Mouse (Mus musculus) limb, embryonic 15.5 days (tissue): Measurements from ENCODE around the gene Mast4. TPM values are rescaled to one million over a fixed set of nuclear protein-coding genes. Genes with fewer than 3 reads are reported as not detected.

Experiments used
- ATAC-seq: fragments of 200-750 bp; cut with Nextera tagmentation; 2 replicates; pipeline ENCODE4 v1.8.0; 2017; ENCODE audit warnings: low read depth, moderate TSS enrichment; ENCODE audit not compliant: insufficient number of reproducible peaks, low FRiP score, low TSS enrichment
- H3K27ac ChIP-seq: fragments of 300-500 bp; sonication (generic); 2 replicates; pipeline ENCODE4 v1.5.1; 2015; ENCODE audit warnings: moderate library complexity, mild to moderate bottlenecking, inconsistent platforms
- H3K27me3 ChIP-seq: fragments of 300-500 bp; sonication (generic); 2 replicates; pipeline ENCODE4 v1.6.1; 2015; ENCODE audit warnings: inconsistent platforms
- H3K36me3 ChIP-seq: fragments of 300-500 bp; sonication (generic); 2 replicates; pipeline ENCODE4 v1.6.1; 2015; ENCODE audit warnings: inconsistent platforms
- H3K4me1 ChIP-seq: fragments of 300-500 bp; sonication (generic); 2 replicates; pipeline ENCODE4 v1.6.1; 2015; ENCODE audit warnings: inconsistent platforms
- H3K4me2 ChIP-seq: fragments of 300-500 bp; sonication (generic); 2 replicates; pipeline ENCODE4 v1.6.1; 2015; ENCODE audit warnings: mild to moderate bottlenecking, inconsistent platforms
- H3K4me3 ChIP-seq: fragments of 300-500 bp; sonication (generic); 2 replicates; pipeline ENCODE4 v1.5.1; 2015; ENCODE audit warnings: mild to moderate bottlenecking, inconsistent platforms
- H3K9ac ChIP-seq: fragments of 300-500 bp; sonication (generic); 2 replicates; pipeline ENCODE4 v1.6.1; 2015; ENCODE audit warnings: inconsistent platforms
- H3K9me3 ChIP-seq: fragments of 300-500 bp; sonication (generic); 2 replicates; pipeline ENCODE4 v1.6.1; 2016; ENCODE audit warnings: inconsistent platforms
- WGBS: fragments of 180-500 bp; shearing (Covaris S2); methylation state at CpG from one replicate; pipeline ENCODE4 v1.1.7; 2015; 5-methylcytosine and 5-hydroxymethylcytosine counted together
- polyA plus RNA-seq: library from polyadenylated mRNA; unstranded; fragments of >200 nt; fragmentation: Nextera tagmentation; extraction: Ambion mirVana; gene quantifications from 2 replicates; pipeline ENCODE4 v1.2.1, GENCODE M21; 2015

Mast4 gene
- polyA plus RNA-seq, 1 experiment from 2014 or later, result 26.3 TPM

GRCm38 (mm10) chr13:102728035-102728434 is 606.3 kb downstream of the Mast4 start:
- Histone ChIP-seq H3K9me3 (no peaks in the 10 kb centered on the region), H3K27ac (no peak overlapping the region), H3K9ac (no peak overlapping the region), H3K4me3 (no peak overlapping the region), H3K27me3 (no peaks in the 10 kb centered on the region), H3K36me3 (no peaks in the 10 kb centered on the region), H3K4me1 (no peaks in the 10 kb centered on the region), H3K4me2 (no peak overlapping the region)
- WGBS, result 74% methylated on average over 3 of the region's 3 CpGs
- no peak for ATAC-seq

GRCm38 (mm10) chr13:102726876-102727275 is 607.4 kb downstream of the Mast4 start:
- no peaks in the 10 kb centered on the region for H3K4me1 ChIP-seq
- H3K9ac ChIP-seq, result no peak overlapping the region
- WGBS, result 88% methylated on average over 1 of the region's 1 CpGs
- no peaks in the 10 kb centered on the region for H3K36me3 ChIP-seq
- H3K27me3 ChIP-seq, result no peaks in the 10 kb centered on the region
- no peak overlapping the region for H3K4me2 ChIP-seq
- no peak for ATAC-seq
- H3K27ac ChIP-seq, result no peak overlapping the region
- no peak overlapping the region for H3K4me3 ChIP-seq
- no peaks in the 10 kb centered on the region for H3K9me3 ChIP-seq

DNA sequence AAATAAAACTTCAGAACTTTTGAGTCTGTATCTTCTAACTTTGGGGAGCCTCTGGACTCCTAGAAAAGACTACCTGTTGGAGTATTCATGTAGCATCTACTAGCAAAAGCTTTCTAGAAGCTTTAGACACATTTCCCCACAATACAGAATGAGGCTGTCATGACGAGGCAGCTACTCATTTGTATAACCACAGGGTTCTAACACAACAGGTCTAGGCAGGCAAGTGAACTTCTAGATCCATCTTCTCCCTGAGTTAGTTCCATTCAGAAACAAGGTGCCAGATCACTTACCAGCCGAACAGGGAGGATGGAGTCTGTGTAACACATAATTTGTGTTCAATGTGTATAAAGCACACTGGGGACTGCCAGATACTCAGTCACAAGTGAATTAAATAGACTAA is 608.4 kb downstream of the Mast4 start:
- H3K27ac ChIP-seq, result no peak overlapping the region
- H3K36me3 ChIP-seq, result no peaks in the 10 kb centered on the region
- H3K4me1 ChIP-seq, result no peaks in the 10 kb centered on the region
- H3K4me2 ChIP-seq, result no peak overlapping the region
- no peak overlapping the region for H3K4me3 ChIP-seq
- no peaks in the 10 kb centered on the region for H3K27me3 ChIP-seq
- no peak for ATAC-seq
- no peak overlapping the region for H3K9ac ChIP-seq
- WGBS, result 73% methylated on average over 2 of the region's 2 CpGs
- no peaks in the 10 kb centered on the region for H3K9me3 ChIP-seq

- Histone ChIP-seq H3K27me3 (no peaks in the 10 kb centered on the region), H3K9me3 (no peaks in the 10 kb centered on the region), H3K36me3 (no peaks in the 10 kb centered on the region), H3K9ac (no peak overlapping the region), H3K4me1 (no peaks in the 10 kb centered on the region), H3K4me3 (no peak overlapping the region), H3K4me2 (no peak overlapping the region), H3K27ac (no peak overlapping the region)
- no peak for ATAC-seq
These were observed 608.9 kb downstream of the Mast4 start for GRCm38 (mm10) chr13:102725416-102725815.

DNA sequence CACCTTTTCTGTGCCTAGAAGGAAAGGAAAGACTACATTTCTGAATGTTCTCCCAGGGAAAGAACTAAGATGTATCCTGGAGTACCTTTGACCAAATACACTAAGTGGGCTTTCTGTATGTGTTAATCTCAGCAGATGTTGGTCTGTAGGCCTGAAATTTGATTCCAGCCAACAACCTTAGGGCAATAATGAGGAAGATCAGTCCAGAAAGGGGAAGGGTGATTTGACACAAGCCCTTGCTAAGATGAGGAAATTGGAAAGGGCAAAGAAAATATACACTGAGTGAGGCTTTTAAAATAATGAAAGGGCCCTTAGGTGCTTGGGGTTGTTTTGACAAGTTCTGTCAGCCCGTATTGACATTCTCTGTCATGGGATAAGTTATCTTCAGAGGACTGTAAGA is 617.3 kb downstream of the Mast4 start:
- Histone ChIP-seq H3K27me3 (no peaks in the 10 kb centered on the region), H3K4me1 (no peaks in the 10 kb centered on the region), H3K36me3 (no peaks in the 10 kb centered on the region), H3K4me2 (no peak overlapping the region), H3K4me3 (no peak overlapping the region), H3K9me3 (no peaks in the 10 kb centered on the region), H3K27ac (no peak overlapping the region), H3K9ac (no peak overlapping the region)
- no peak for ATAC-seq
- 66% methylated on average over 1 of the region's 1 CpGs for WGBS

DNA sequence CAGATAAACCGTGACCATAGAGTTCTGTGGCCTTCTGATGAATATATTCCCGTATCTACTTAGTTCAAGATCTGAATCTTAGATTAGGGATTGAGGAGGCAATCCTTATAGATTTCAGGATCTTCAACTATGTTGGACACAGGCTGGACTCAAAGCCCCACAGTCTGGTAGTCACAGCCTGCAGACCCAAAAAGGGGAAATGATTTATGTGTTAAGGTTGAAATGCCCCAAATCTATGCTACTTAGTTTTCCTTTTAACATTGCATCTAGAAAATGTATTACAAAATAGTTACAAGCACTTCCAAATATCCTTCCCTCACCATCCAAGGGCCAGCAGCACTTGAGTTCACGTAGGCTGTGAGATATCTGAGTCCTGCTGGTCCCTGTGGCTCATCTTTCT is 633.6 kb downstream of the Mast4 start:
- 94% methylated on average over 3 of the region's 3 CpGs for WGBS
- H3K36me3 ChIP-seq, result no peaks in the 10 kb centered on the region
- H3K9ac ChIP-seq, result no peak overlapping the region
- H3K4me2 ChIP-seq, result no peak overlapping the region
- H3K4me1 ChIP-seq, result peaks cover 7% of the 10 kb centered on the region
- ATAC-seq, result no peak
- no peaks in the 10 kb centered on the region for H3K9me3 ChIP-seq
- H3K27me3 ChIP-seq, result no peaks in the 10 kb centered on the region
- no peak overlapping the region for H3K4me3 ChIP-seq
- H3K27ac ChIP-seq, result no peak overlapping the region

- no peaks in the 10 kb centered on the region for H3K27me3 ChIP-seq
- H3K4me1 ChIP-seq, result peaks cover 7% of the 10 kb centered on the region
- no peaks in the 10 kb centered on the region for H3K9me3 ChIP-seq
- no peak overlapping the region for H3K4me3 ChIP-seq
- no peaks in the 10 kb centered on the region for H3K36me3 ChIP-seq
- 78% methylated on average over 5 of the region's 5 CpGs for WGBS
- ATAC-seq, result no peak
- no peak overlapping the region for H3K27ac ChIP-seq
- no peak overlapping the region for H3K9ac ChIP-seq
- no peak overlapping the region for H3K4me2 ChIP-seq
These were observed 634.1 kb downstream of the Mast4 start for GRCm38 (mm10) chr13:102700176-102700575.

DNA sequence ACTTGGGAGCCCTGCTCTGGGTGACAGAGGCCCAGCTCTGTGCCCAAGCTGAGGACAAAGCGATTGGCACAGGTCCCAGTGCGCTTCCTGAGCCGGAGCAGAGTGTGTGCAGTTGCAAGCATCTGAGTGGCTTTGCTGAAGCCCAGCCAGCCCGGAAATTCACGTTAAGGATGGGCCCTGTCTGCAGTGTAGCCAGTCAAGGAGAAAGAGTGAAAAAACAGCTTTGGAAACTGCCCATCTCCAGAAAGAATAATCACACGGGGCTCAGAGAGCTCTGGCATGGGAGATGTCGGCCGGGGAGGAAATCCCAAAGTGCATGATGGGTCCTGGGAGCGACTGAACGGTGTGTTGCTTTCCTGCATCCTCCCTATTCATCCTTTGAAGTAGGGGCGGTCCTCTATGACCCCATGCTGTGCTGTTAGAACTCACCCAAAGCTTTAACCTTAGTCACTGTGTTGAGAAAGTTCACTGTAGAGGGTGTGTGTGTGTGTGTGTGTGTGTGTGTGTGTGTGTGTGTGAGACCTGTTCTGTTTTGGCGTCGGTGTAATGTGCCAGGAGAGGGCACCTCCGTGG is 635.5 kb downstream of the Mast4 start:
- Histone ChIP-seq H3K27ac (peak overlapping the region; percentile 38; the same call in 1 of the 2 replicates), H3K9ac (no peak overlapping the region), H3K9me3 (no peaks in the 10 kb centered on the region), H3K4me3 (0 out of 2 replicates have a peak overlapping the region, but pooled peaks have one; percentile 16), H3K4me1 (peaks cover 7% of the 10 kb centered on the region), H3K36me3 (no peaks in the 10 kb centered on the region), H3K4me2 (peak overlapping the region; percentile 17), H3K27me3 (no peaks in the 10 kb centered on the region)
- 39% methylated on average over 14 of the region's 14 CpGs for WGBS
- no peak for ATAC-seq

- H3K4me3 ChIP-seq, result 0 out of 2 replicates have a peak overlapping the region, but pooled peaks have one; percentile 16
- H3K4me2 ChIP-seq, result peak overlapping the region; percentile 17
- no peaks in the 10 kb centered on the region for H3K9me3 ChIP-seq
- no peak overlapping the region for H3K27ac ChIP-seq
- 34% methylated on average over 10 of the region's 10 CpGs for WGBS
- no peaks in the 10 kb centered on the region for H3K36me3 ChIP-seq
- H3K4me1 ChIP-seq, result peaks cover 7% of the 10 kb centered on the region
- no peak overlapping the region for H3K9ac ChIP-seq
- ATAC-seq, result no peak
- H3K27me3 ChIP-seq, result no peaks in the 10 kb centered on the region
These were observed 636.0 kb downstream of the Mast4 start for GRCm38 (mm10) chr13:102698335-102698734.

DNA sequence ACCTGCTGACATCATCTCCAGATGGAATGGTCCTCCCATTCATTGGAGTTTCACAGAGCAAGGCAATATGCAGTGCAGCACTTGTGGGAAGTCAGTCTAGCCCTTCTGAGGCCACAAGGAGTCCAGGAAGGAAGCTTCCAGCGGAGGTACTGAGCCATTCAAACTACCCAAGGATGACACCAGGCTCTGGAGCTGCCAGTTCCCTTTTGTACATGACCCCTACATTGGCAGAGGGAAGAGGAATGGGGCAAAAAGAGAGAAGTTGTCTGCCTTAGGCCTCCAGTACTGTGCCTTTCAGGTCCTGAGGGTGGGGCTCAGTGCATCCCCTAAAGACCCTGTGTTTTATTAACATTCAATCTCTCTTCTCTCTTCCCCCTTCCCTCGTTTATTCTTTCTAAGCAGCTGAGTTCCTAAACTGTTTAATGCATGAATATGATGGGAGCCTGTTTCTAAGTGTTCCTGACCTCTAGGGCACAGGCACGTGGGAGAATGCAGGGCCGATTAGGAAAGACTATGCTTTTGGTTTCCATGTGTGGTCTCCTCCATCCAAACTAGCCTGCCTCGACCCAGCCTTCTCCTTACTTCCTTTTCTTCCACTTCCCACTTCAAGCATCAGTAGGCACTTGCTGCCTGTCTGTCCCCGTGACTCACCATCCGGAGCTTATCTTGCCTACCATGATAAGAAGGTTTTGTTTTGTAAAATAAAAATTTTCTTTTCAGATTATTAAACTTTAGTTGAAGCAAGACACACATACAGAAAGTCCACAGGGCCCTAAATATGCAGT is 639.0 kb downstream of the Mast4 start:
- WGBS, result 70% methylated on average over 7 of the region's 7 CpGs

DNA sequence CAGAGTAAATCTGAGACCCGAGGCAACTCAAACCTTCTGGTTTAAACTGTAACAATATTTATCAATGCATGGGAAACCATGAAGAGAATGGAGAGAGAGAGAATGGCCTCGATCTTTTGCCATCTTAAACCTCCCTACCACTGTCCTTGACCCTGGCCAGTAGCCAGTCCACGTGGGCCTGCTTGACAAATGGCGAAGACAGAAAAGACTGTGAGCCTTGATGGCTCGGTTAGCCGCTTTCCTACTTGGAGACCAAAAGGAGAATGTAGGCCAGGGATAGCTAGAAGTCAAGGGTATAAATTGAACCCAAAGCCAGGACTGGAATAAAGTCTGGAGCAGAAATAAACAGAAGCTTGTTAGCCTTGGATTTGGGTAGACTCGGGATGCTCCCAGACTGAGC is 640.1 kb downstream of the Mast4 start:
- peaks cover 7% of the 10 kb centered on the region for H3K4me1 ChIP-seq
- WGBS, result 90% methylated on average over 7 of the region's 7 CpGs
- H3K9ac ChIP-seq, result no peak overlapping the region
- no peak overlapping the region for H3K4me2 ChIP-seq
- H3K4me3 ChIP-seq, result no peak overlapping the region
- no peak for ATAC-seq
- no peaks in the 10 kb centered on the region for H3K36me3 ChIP-seq
- H3K27me3 ChIP-seq, result no peaks in the 10 kb centered on the region
- no peaks in the 10 kb centered on the region for H3K9me3 ChIP-seq
- no peak overlapping the region for H3K27ac ChIP-seq

More for the DNA sequence above, 639.0 kb downstream of the Mast4 start:
- H3K4me3 ChIP-seq, result no peak overlapping the region
- H3K36me3 ChIP-seq, result no peaks in the 10 kb centered on the region
- H3K4me1 ChIP-seq, result peaks cover 7% of the 10 kb centered on the region
- H3K9me3 ChIP-seq, result no peaks in the 10 kb centered on the region
- no peak overlapping the region for H3K27ac ChIP-seq
- H3K9ac ChIP-seq, result no peak overlapping the region
- no peak for ATAC-seq
- no peaks in the 10 kb centered on the region for H3K27me3 ChIP-seq
- no peak overlapping the region for H3K4me2 ChIP-seq

DNA sequence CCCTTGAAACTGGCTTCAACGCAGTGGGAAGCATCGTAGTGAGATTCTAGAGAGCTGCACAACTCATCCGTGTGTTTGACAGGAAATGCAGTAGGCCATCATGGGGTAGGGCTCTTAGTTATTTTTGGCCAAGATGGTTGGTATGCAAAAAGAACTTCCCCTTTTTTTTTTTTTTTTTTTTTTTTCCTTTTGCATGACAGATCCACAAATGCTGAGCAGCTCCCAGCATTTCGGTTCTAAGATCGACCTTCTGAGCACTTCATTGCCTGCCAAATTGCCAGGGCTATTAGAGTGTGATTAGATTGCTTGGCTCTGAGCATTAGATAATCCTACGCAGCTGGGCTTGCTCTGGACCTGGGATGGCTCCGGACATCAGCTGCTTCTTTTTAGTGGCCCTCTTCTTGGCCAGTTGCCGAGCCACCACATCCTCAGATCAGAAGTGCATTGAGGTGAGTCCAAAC is 640.9 kb downstream of the Mast4 start, which contains the start of gene Cd180:
Gene Cd180, plus strand, starts transcription at position 218 of the 461 bp plus-strand sequence.
- H3K4me1 ChIP-seq, result no peaks in the 10 kb centered on the region; the same call in 1 of the 2 replicates
- no peak for ATAC-seq
- no peaks in the 10 kb centered on the region for H3K27me3 ChIP-seq
- H3K36me3 ChIP-seq, result no peaks in the 10 kb centered on the region
- no peak within 1 kb of the TSS for H3K4me3 ChIP-seq
- no peaks in the 10 kb centered on the region for H3K9me3 ChIP-seq
- H3K9ac ChIP-seq, result no peak within 1 kb of the TSS
- 70% methylated on average over 8 of the region's 8 CpGs for WGBS
- H3K27ac ChIP-seq, result no peak within 1 kb of the TSS
- H3K4me2 ChIP-seq, result no peak within 1 kb of the TSS
